Mouse (Mus musculus) embryonic facial prominence, embryonic 13.5 days (tissue): ENCODE data around the gene Klrb1c. TPM values are rescaled to one million over a fixed set of nuclear protein-coding genes. Genes with fewer than 3 reads are reported as not detected.

Experiments used
- ATAC-seq: fragments of 200-750 bp; cut with Nextera tagmentation; 2 replicates; pipeline ENCODE4 v1.8.0; 2017; ENCODE audit warnings: low read depth; ENCODE audit not compliant: insufficient number of reproducible peaks, insufficient read depth, low FRiP score, low TSS enrichment
- H3K27ac ChIP-seq: fragments of 300-500 bp; sonication (generic); 2 replicates; pipeline ENCODE4 v1.5.1; 2015; ENCODE audit warnings: moderate library complexity, mild to moderate bottlenecking, inconsistent platforms
- H3K27me3 ChIP-seq: fragments of 300-500 bp; sonication (generic); 2 replicates; pipeline ENCODE4 v1.6.1; 2015; ENCODE audit warnings: mild to moderate bottlenecking, inconsistent platforms
- H3K36me3 ChIP-seq: fragments of 300-500 bp; sonication (generic); 2 replicates; pipeline ENCODE4 v1.6.1; 2015; ENCODE audit warnings: mild to moderate bottlenecking, inconsistent platforms
- H3K4me1 ChIP-seq: fragments of 300-500 bp; sonication (generic); 2 replicates; pipeline ENCODE4 v1.6.1; 2015; ENCODE audit warnings: inconsistent platforms
- H3K4me2 ChIP-seq: fragments of 300-500 bp; sonication (generic); 2 replicates; pipeline ENCODE4 v1.6.1; 2015; ENCODE audit warnings: moderate library complexity, mild to moderate bottlenecking, inconsistent platforms
- H3K4me3 ChIP-seq: fragments of 300-500 bp; sonication (generic); 2 replicates; pipeline ENCODE4 v1.5.1; 2015; ENCODE audit warnings: mild to moderate bottlenecking, inconsistent platforms
- H3K9ac ChIP-seq: fragments of 300-500 bp; sonication (generic); 2 replicates; pipeline ENCODE4 v1.6.1; 2015; ENCODE audit warnings: mild to moderate bottlenecking, inconsistent platforms
- H3K9me3 ChIP-seq: fragments of 300-500 bp; sonication (generic); 2 replicates; pipeline ENCODE4 v1.6.1; 2016; ENCODE audit warnings: inconsistent platforms
- WGBS: fragments of 180-500 bp; shearing (Covaris S2); methylation state at CpG from one replicate; pipeline ENCODE4 v1.1.7; 2015; ENCODE audit warnings: mixed read lengths; 5-methylcytosine and 5-hydroxymethylcytosine counted together
- polyA plus RNA-seq: library from polyadenylated mRNA; unstranded; fragments of >200 nt; fragmentation: Nextera tagmentation; extraction: Ambion mirVana; gene quantifications from 2 replicates; pipeline ENCODE4 v1.2.1, GENCODE M21; 2015

Klrb1c gene
- polyA plus RNA-seq, 1 experiment from 2014 or later = not detected

DNA sequence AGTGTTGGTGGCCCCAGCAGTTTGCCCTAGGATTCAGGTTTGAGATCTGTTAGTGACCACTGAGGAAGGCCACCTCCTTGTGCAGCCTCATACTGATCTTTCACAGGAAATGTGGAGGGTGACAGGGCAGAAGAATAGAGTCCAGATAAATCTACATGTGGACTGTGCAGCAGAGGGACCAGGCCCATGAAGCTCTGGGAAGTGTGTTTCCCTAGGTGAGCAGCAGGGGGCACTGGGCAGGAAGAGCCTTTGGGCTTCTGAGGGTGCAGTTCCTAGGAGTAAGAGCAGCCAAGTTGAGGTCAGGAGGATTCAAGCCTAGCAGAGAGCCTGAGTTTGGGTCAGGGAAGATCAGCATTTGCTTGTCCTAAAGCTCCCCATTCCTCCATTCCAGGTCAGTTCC, 52.9 kb downstream of the Klrb1c start:
- Histone ChIP-seq H3K4me2 (no peak overlapping the region), H3K36me3 (no peaks in the 10 kb centered on the region), H3K4me3 (no peak overlapping the region), H3K27ac (no peak overlapping the region), H3K9me3 (no peaks in the 10 kb centered on the region), H3K9ac (no peak overlapping the region), H3K4me1 (no peaks in the 10 kb centered on the region), H3K27me3 (no peaks in the 10 kb centered on the region)
- no peak for ATAC-seq

DNA sequence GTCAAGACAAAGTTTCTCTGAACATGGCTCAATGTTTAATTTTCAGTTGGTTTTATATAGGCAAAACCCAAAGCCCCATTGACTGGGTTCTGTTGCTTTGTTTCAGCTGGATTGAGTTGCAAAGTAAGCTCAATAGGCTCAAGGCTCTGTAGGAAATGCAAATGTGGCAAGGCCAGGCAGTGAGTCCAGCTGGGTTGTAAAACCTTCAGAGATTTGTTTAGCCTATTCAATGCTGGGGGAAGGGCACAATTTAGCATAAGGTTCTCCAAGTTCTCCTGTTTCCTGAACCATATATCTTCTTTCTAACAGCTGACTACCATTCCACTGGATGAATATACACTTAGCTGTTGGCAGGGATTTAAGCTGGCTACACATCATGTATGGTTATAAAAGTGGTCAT, 54.1 kb downstream of the Klrb1c start:
- Histone ChIP-seq H3K4me1 (no peaks in the 10 kb centered on the region), H3K27me3 (no peaks in the 10 kb centered on the region), H3K9me3 (no peaks in the 10 kb centered on the region), H3K27ac (no peak overlapping the region), H3K4me2 (no peak overlapping the region), H3K36me3 (no peaks in the 10 kb centered on the region), H3K4me3 (no peak overlapping the region), H3K9ac (no peak overlapping the region)
- no peak for ATAC-seq

DNA sequence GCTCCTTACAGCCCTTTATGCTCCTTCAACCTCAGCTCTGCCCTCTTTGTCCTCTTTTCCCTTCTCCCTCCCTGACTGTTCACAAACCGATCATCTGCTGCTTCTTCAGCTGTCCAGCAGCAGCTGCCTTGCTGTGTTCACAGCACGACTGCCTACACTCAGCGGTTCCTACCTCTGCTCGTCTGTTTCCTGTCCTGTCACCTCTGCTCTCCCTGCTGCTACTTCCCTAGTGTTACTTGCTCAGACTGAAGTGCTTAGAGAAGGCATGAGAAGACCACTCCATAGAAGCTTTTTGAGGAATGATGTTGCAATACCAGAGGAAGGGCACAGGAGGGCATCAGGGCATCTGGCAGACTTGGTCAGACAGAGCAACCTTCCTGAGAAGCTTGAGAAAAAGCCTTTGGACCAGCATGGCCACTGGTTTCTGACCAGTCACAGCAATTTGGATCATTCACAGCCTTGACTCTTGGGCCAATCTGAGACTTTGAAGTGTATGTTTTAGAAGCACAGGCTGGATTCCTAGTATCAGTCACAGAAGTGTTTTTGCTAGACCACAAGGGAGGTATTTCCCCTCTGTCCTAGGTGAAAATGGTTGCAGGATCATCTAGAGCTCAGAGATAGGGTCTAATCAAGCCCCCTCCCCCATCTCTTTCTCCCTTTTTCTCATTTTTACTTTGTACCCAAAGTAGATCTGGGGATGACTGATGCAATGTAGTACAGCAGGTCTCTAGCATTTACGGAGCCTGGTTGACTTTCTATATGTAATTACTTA, 54.9 kb downstream of the Klrb1c start:
- Histone ChIP-seq H3K27me3 (no peaks in the 10 kb centered on the region), H3K4me3 (no peak overlapping the region), H3K27ac (no peak overlapping the region), H3K9ac (no peak overlapping the region), H3K4me2 (no peak overlapping the region), H3K9me3 (no peaks in the 10 kb centered on the region), H3K36me3 (no peaks in the 10 kb centered on the region), H3K4me1 (no peaks in the 10 kb centered on the region)
- ATAC-seq = no peak
- 77% methylated on average over 5 of the region's 5 CpGs for WGBS

DNA sequence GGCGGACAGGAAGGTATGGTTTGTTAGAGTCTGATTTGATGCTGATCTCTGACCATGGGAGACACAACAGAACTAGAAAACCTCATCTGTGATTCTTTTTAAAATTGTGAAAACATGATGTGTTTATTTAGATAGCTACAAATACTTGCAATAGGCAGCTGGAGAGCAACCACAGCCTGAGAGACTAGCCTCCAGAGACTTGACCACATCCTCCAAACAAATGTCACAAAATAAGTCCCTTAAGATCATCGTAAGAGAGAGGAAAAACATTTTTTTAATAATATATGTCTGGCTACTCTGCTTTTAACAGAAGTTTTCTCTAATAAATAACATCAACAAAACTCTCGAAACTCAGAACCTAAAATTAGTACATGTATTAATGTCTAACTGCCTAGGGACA, 57.0 kb downstream of the Klrb1c start:
- H3K27ac ChIP-seq = no peak overlapping the region

More for the DNA sequence above, 57.0 kb downstream of the Klrb1c start:
- Histone ChIP-seq H3K9ac (no peak overlapping the region), H3K4me3 (no peak overlapping the region), H3K4me1 (no peaks in the 10 kb centered on the region), H3K36me3 (no peaks in the 10 kb centered on the region), H3K27me3 (no peaks in the 10 kb centered on the region), H3K4me2 (no peak overlapping the region), H3K9me3 (no peaks in the 10 kb centered on the region)
- ATAC-seq = no peak
- WGBS = 78% methylated on average over 3 of the region's 3 CpGs

Other genes starting within 250 kb of the Klrb1c start
- gene A2ml1, start 207.6 kb downstream of the Klrb1c start, polyA plus RNA-seq = 1.5 and 3.1 TPM in 2 replicates
- not detected in 2 replicates for gene Klrb1a, start 165.7 kb downstream of the Klrb1c start, polyA plus RNA-seq
- 2.5 TPM in 1 of 2 replicates, not detected in the other for gene Clec2h, start 126.8 kb downstream of the Klrb1c start, polyA plus RNA-seq
- gene Klrb1, start 66.2 kb downstream of the Klrb1c start, polyA plus RNA-seq = not detected in 2 replicates
- not detected in 2 replicates for gene Gm44511, start 37.1 kb upstream of the Klrb1c start, polyA plus RNA-seq
- 0.19 TPM in 1 of 2 replicates, not detected in the other for gene Klrb1b, start 37.1 kb upstream of the Klrb1c start, polyA plus RNA-seq
- gene Clec2i, start 98.4 kb upstream of the Klrb1c start, polyA plus RNA-seq = 0.19 and 0.20 TPM in 2 replicates
- gene BC035044, start 101.9 kb upstream of the Klrb1c start, polyA plus RNA-seq = 0.77 and 0.90 TPM in 2 replicates
- 0.38 and 1.3 TPM in 2 replicates for gene Clec2g, start 145.2 kb upstream of the Klrb1c start, polyA plus RNA-seq